Mouse (Mus musculus) neural tube, embryonic 13.5 days (tissue): ENCODE measurements at regions not wholly inside any gene's neighbourhood (a gene's known extent, or its start where the extent isn't known, plus 50 kb on each side); places are given as distances from the start of the nearest gene placed in this dataset.

Experiments used
- ATAC-seq: fragments of 200-750 bp; cut with Nextera tagmentation; 2 replicates; pipeline ENCODE4 v1.8.0; 2017; ENCODE audit warnings: low read depth, mild to moderate bottlenecking, moderate TSS enrichment, moderate library complexity
- H3K27ac ChIP-seq: fragments of 300-500 bp; sonication (generic); replicated peaks from 2 replicates; pipeline ENCODE4 v1.5.1; 2015; ENCODE audit warnings: moderate library complexity, mild to moderate bottlenecking, inconsistent platforms
- H3K27me3 ChIP-seq: fragments of 300-500 bp; sonication (generic); 2 replicates; pipeline ENCODE4 v1.6.1; 2015; ENCODE audit warnings: mild to moderate bottlenecking, inconsistent platforms
- H3K36me3 ChIP-seq: fragments of 300-500 bp; sonication (generic); 2 replicates; pipeline ENCODE4 v1.6.1; 2015; ENCODE audit warnings: mild to moderate bottlenecking, inconsistent platforms
- H3K4me1 ChIP-seq: fragments of 300-500 bp; sonication (generic); replicated peaks from 2 replicates; pipeline ENCODE4 v1.6.1; 2015; ENCODE audit warnings: inconsistent platforms
- H3K4me2 ChIP-seq: fragments of 300-500 bp; sonication (generic); 2 replicates; pipeline ENCODE4 v1.6.1; 2015; ENCODE audit warnings: inconsistent platforms, mild to moderate bottlenecking, moderate library complexity
- H3K4me3 ChIP-seq: fragments of 300-500 bp; sonication (generic); 2 replicates; pipeline ENCODE4 v1.5.1; 2015; ENCODE audit warnings: mild to moderate bottlenecking, inconsistent platforms
- H3K9ac ChIP-seq: fragments of 300-500 bp; sonication (generic); 2 replicates; pipeline ENCODE4 v1.6.1; 2015; ENCODE audit warnings: moderate library complexity, mild to moderate bottlenecking, inconsistent platforms
- H3K9me3 ChIP-seq: fragments of 300-500 bp; sonication (generic); 2 replicates; pipeline ENCODE4 v1.6.1; 2016; ENCODE audit warnings: inconsistent platforms
- WGBS: fragments of 180-500 bp; shearing (Covaris S2); methylation state at CpG from one replicate; pipeline ENCODE4 v1.1.7; 2015; 5-methylcytosine and 5-hydroxymethylcytosine counted together

DNA sequence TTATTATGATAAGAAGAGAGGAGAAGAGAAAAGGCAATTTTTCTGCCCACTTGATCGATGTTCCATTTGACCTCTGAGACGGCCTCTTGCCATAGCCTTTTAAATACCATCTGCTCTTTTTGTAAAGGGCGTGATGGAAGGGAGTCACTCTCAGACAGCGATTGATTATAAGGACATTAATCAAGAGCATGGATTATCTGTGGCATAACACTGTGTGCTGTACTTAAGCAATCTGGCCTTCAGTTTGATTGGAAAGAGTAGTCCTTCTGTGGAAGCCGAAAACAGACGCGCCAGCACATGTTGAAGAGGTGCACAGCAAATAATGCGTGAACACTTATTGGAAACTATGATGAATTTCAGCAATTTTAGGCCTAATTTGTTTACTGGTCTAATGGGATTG lies 685.4 kb upstream of the Robo1 start:
- 64% methylated on average over 8 of the region's 8 CpGs for WGBS
- no peak for ATAC-seq
- no peak overlapping the region for H3K27ac ChIP-seq
- no peak overlapping the region for H3K4me2 ChIP-seq
- no peak overlapping the region for H3K9ac ChIP-seq
- H3K9me3 ChIP-seq = no peaks in the 10 kb centered on the region
- H3K36me3 ChIP-seq = no peaks in the 10 kb centered on the region
- no peak overlapping the region for H3K4me3 ChIP-seq
- H3K27me3 ChIP-seq = no peaks in the 10 kb centered on the region
- no peaks in the 10 kb centered on the region for H3K4me1 ChIP-seq

DNA sequence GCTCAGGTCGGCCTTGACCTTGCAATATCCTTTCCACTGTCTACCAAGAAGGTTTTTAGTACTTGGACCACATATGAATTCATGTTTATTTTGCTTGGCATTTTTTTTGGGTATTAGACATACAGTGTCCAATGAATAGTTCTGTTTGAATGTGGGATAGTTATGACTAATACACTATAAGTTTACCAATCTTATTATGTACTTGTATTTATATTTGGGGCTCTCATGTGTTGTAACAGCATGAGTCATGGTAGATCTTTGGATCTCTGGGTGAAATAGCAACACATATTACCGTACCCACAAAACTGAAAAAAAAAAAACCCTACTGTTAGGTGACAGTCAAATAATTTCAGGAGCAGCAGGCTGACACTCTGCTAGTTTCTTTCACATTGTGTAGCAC lies 667.7 kb upstream of the Robo1 start:
- Histone ChIP-seq H3K27me3 (no peaks in the 10 kb centered on the region), H3K27ac (no peak overlapping the region), H3K9me3 (no peaks in the 10 kb centered on the region), H3K36me3 (no peaks in the 10 kb centered on the region), H3K4me2 (no peak overlapping the region), H3K9ac (no peak overlapping the region), H3K4me3 (no peak overlapping the region), H3K4me1 (no peaks in the 10 kb centered on the region)
- ATAC-seq = no peak
- 82% methylated on average over 2 of the region's 2 CpGs for WGBS

DNA sequence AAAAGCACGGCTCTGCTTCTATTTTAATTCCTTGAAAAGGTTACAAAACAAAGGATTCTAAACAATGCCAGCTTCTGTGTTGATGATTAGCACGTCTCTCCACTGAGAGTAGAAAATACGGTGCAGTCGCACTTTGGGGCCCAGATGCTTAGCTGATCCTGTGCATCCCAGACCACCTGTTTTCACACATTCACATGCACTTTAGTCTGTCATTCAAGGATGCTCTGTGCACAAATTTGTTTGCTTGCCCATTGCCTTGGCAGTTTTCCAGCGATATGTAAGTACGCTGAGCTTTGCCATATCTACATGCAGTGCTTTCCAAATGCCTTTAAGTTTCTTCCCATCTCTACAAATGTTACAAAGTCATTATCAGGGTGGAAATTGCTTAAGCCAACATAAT lies 664.9 kb upstream of the Robo1 start:
- Histone ChIP-seq H3K27me3 (no peaks in the 10 kb centered on the region), H3K4me3 (no peak overlapping the region), H3K36me3 (no peaks in the 10 kb centered on the region), H3K27ac (no peak overlapping the region), H3K4me2 (no peak overlapping the region), H3K9me3 (no peaks in the 10 kb centered on the region), H3K4me1 (no peaks in the 10 kb centered on the region), H3K9ac (no peak overlapping the region)
- WGBS = 52% methylated on average over 6 of the region's 6 CpGs
- ATAC-seq = no peak

DNA sequence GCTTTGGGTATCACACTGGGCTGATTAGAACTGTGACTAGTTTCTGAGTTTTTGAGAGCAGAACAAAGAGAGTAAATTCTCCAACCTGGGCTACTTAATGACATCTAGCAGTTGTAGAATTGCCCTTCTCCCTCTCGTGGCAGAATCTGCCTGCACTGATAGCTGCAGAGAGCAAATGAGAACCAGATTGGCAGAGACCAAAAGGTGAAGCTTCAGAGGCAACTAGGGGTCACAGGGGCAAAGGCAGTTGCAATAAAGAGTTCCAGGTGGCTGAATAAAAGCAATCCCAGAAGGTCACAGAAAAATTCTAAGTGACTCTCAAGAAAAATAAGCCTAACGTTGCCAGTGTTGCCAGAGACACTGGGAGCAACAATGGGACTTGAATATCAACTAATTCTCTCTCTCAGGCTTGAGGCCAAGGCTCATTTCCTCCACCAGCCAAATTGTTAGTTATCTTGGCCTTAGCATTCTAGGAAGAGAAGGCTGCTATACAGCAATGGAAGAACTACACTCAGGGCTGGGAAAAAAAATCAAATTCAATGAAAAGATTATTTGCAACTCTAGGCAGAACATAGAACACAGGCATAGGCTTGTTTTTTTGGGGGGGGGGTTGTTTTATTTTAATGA lies 629.9 kb upstream of the Robo1 start:
- Histone ChIP-seq H3K9ac (no peak overlapping the region), H3K4me1 (no peaks in the 10 kb centered on the region; the same call in 1 of the 2 replicates), H3K4me3 (no peak overlapping the region), H3K36me3 (no peaks in the 10 kb centered on the region), H3K27ac (no peak overlapping the region), H3K9me3 (no peaks in the 10 kb centered on the region), H3K4me2 (no peak overlapping the region), H3K27me3 (no peaks in the 10 kb centered on the region)
- 5% methylated on average over 2 of the region's 2 CpGs for WGBS
- ATAC-seq = no peak

DNA sequence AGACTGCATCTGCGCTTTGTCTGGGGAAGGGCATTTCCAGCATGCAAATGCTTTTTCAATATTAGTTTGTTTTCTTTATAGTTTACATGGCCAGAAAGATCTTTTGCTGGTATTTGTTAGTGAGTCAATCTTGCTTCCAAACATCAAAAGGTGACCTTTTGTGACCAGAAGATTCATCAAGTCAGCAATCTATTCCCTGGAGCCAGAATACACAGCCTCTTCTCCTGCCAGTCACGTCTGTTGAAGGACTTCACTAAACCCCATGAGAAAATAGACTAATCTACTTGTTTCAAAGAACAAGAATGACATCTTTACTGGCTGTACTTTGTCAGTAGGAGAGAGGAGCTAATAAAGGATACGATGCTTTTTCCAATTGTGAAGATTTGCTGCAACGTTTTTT lies 614.6 kb upstream of the Robo1 start:
- no peak for ATAC-seq
- Histone ChIP-seq H3K4me2 (no peak overlapping the region), H3K27ac (no peak overlapping the region), H3K27me3 (no peaks in the 10 kb centered on the region), H3K4me1 (no peaks in the 10 kb centered on the region), H3K9me3 (no peaks in the 10 kb centered on the region), H3K36me3 (no peaks in the 10 kb centered on the region), H3K4me3 (no peak overlapping the region), H3K9ac (no peak overlapping the region)
- 53% methylated on average over 4 of the region's 4 CpGs for WGBS

DNA sequence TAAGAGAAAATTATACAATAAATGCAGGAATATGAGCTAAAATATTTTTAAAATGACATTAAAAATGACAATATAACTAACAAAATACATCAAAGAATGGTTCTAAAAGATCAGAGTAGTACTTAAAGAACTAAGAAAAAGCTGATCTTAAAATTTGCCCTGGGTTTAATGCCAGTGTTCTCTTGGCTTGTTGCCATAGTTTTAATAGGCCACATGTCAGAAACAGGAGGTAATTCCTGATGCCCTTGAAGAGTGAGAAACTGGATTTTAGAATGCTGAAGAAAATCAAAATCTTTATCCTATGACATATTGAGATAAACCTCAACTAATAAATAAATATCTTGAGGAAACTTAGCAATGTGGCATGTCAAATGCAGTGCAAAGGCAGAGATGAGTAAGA lies 602.3 kb upstream of the Robo1 start:
- Histone ChIP-seq H3K4me2 (no peak overlapping the region), H3K27ac (no peak overlapping the region)
- no peak for ATAC-seq

DNA sequence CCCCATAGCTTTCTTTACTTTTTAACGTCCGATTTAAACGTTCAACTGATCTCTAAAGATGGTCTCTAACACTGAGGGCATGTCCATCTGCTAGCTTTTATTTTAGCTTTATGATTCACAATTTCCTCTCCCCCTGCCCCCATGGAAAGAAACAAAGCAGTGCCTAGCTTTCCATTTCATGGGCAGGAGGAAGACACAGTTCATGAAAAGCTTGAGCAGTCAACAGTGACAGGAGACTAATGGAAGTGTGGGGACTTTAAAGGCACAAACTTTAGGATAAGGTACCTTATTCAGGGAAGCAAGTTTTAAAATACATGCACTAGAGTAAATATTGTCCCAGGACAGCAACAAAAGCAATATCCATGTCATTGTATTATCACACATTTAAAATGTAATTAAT lies 598.4 kb upstream of the Robo1 start:
- no peak overlapping the region for H3K4me2 ChIP-seq
- H3K9me3 ChIP-seq = no peaks in the 10 kb centered on the region
- 93% methylated on average over 3 of the region's 3 CpGs for WGBS
- no peaks in the 10 kb centered on the region for H3K4me1 ChIP-seq
- H3K4me3 ChIP-seq = no peak overlapping the region
- no peaks in the 10 kb centered on the region for H3K27me3 ChIP-seq
- ATAC-seq = no peak
- H3K9ac ChIP-seq = no peak overlapping the region
- no peak overlapping the region for H3K27ac ChIP-seq
- H3K36me3 ChIP-seq = no peaks in the 10 kb centered on the region

More for the DNA sequence above, 602.3 kb upstream of the Robo1 start:
- Histone ChIP-seq H3K27me3 (no peaks in the 10 kb centered on the region), H3K36me3 (no peaks in the 10 kb centered on the region), H3K4me3 (no peak overlapping the region), H3K4me1 (no peaks in the 10 kb centered on the region), H3K9me3 (no peaks in the 10 kb centered on the region), H3K9ac (no peak overlapping the region)

DNA sequence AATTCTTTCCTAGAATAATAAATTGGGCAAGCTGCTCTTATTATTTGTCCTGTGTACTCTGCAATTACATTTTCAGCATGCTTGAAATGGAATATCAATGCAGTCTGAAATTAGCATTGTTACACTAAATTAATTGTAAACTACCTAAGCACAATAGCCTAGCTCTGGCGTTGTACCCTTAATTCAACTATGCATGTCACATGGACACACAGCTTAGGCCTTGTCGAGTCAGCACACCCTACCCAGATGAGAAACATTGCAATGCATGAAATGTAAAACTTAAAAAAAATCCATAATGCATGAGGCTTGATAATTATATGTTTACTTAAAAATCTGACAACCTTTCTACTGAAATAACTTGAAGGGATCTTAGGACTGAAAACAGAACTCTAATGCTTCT lies 596.2 kb upstream of the Robo1 start:
- Histone ChIP-seq H3K9me3 (no peaks in the 10 kb centered on the region), H3K4me1 (no peaks in the 10 kb centered on the region), H3K4me3 (no peak overlapping the region), H3K4me2 (no peak overlapping the region), H3K27ac (no peak overlapping the region), H3K27me3 (no peaks in the 10 kb centered on the region), H3K9ac (no peak overlapping the region), H3K36me3 (no peaks in the 10 kb centered on the region)
- no peak for ATAC-seq
- 41% methylated on average over 2 of the region's 2 CpGs for WGBS

DNA sequence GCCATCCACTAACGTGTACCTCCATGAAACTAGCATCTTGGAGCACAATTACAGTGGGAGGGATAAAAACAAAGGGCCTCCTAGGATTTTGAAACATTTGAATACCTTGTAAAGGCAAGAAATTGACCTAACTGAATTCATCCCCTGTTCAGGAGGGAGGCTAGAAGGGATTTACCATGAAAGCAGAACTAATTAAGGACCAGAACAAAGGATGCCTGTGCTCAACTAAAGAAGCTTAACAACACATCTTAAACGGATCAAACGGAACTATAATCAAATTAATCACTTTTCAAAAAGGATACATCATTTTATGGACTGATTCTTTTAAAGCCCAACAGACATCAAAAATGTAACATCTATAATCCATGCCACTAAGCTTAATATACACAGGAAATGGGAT lies 590.9 kb upstream of the Robo1 start:
- H3K4me1 ChIP-seq = no peaks in the 10 kb centered on the region
- no peaks in the 10 kb centered on the region for H3K36me3 ChIP-seq
- H3K9ac ChIP-seq = no peak overlapping the region
- ATAC-seq = no peak
- no peak overlapping the region for H3K4me3 ChIP-seq
- H3K4me2 ChIP-seq = no peak overlapping the region
- H3K9me3 ChIP-seq = no peaks in the 10 kb centered on the region
- no peaks in the 10 kb centered on the region for H3K27me3 ChIP-seq
- H3K27ac ChIP-seq = no peak overlapping the region
- 48% methylated on average over 3 of the region's 3 CpGs for WGBS

DNA sequence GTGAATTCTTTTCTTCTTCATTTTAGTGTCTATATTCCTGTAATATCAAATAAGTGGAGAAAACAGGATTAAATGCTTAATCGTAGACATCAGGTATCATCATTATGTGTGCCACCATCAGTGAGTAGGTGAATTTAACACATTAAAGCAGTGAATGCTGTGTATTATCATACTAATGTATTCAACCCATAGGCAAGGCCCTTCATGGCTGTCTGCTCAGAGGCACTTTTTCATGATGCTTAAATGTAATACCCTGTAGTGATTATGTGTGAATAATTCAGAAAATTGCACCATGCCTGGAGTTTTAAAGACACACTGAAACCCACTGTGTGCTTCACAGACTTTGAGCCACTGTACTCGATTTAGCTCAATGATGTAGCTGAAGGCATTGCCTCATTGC lies 583.2 kb upstream of the Robo1 start:
- Histone ChIP-seq H3K4me3 (no peak overlapping the region), H3K36me3 (no peaks in the 10 kb centered on the region), H3K27ac (no peak overlapping the region), H3K9me3 (no peaks in the 10 kb centered on the region), H3K27me3 (no peaks in the 10 kb centered on the region), H3K4me2 (no peak overlapping the region), H3K4me1 (no peaks in the 10 kb centered on the region), H3K9ac (no peak overlapping the region)
- ATAC-seq = no peak
- WGBS = 80% methylated on average over 2 of the region's 2 CpGs

DNA sequence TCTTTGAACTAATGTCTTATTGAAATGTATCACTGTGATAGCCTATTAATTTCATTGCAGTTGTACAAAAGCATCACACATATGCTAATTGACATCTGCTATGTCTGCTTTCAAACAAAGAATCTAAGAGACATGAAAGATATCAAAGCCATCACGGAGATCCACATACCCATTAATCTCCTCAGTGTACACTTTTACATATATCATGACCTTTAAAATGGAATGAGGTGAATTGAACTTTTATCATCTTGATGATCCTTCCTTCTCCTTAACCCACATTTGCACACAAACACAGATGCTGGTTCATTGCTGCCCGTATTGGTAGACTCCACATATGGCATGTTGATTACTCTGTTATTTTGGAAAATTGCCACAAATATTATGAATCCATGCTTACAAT lies 570.2 kb upstream of the Robo1 start:
- WGBS = 55% methylated on average over 2 of the region's 2 CpGs
- Histone ChIP-seq H3K27ac (no peak overlapping the region), H3K9me3 (no peaks in the 10 kb centered on the region), H3K27me3 (no peaks in the 10 kb centered on the region), H3K9ac (no peak overlapping the region), H3K4me1 (no peaks in the 10 kb centered on the region), H3K4me2 (no peak overlapping the region), H3K36me3 (no peaks in the 10 kb centered on the region), H3K4me3 (no peak overlapping the region)
- ATAC-seq = no peak

DNA sequence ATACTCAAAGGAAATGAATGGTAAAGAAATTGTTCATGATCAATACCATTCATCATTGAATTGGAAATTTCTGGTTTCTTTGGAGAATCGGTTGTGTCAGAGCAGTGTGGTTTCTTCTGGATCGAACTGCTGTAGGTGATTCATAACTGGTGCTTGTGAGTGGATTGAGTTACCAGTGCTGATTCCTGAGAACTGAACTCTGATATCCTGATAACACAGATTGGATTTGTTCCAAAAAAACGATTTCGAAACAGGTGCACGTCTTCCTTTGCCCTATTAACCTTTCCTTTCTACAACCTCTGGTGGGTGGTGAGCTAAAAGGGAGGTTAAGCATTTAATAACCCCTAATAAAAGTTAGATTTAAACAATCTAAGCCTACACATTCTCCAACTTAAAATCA lies 569.0 kb upstream of the Robo1 start:
- no peaks in the 10 kb centered on the region for H3K4me1 ChIP-seq
- no peak overlapping the region for H3K27ac ChIP-seq
- no peaks in the 10 kb centered on the region for H3K27me3 ChIP-seq
- no peak overlapping the region for H3K4me3 ChIP-seq
- no peaks in the 10 kb centered on the region for H3K36me3 ChIP-seq
- no peaks in the 10 kb centered on the region for H3K9me3 ChIP-seq
- no peak for ATAC-seq
- 91% methylated on average over 5 of the region's 5 CpGs for WGBS
- H3K4me2 ChIP-seq = no peak overlapping the region
- no peak overlapping the region for H3K9ac ChIP-seq

DNA sequence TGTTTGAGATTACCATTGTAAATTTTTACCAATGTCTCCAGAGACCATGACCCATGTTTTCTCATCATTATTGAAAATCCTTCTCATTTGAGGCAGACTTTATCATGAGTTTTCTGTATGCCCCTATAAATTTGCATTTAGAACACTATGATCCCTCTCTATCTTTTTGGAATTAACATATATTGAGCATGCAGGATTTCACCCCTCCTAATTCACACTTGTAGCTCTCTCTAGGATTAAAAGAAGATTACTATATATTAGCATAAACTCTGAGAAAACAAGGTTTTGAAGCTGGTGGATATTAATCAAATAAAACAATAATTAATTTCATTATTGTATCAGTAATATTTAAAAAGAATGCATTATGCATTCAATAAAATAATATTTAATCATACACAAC lies 527.2 kb upstream of the Robo1 start:
- H3K9ac ChIP-seq = no peak overlapping the region
- H3K4me2 ChIP-seq = no peak overlapping the region
- no peak overlapping the region for H3K4me3 ChIP-seq
- H3K4me1 ChIP-seq = no peaks in the 10 kb centered on the region
- no peak overlapping the region for H3K27ac ChIP-seq
- no peak for ATAC-seq
- H3K36me3 ChIP-seq = no peaks in the 10 kb centered on the region
- no peaks in the 10 kb centered on the region for H3K27me3 ChIP-seq
- no peaks in the 10 kb centered on the region for H3K9me3 ChIP-seq
